Mouse (Mus musculus) brain, embryonic 14.5 days (tissue): ENCODE results near the gene Gm49369.

Source experiments
- CTCF ChIP-seq: fragments of 200-500 bp; IDR thresholded peaks from 2 replicates; pipeline ENCODE4 v1.5.1; 2012; ENCODE audit warnings: inconsistent platforms, mild to moderate bottlenecking, moderate library complexity, borderline replicate concordance; ENCODE audit not compliant: insufficient read depth, insufficient read length; ENCODE audit errors: extremely low read depth
- POLR2A ChIP-seq: fragments of 200-500 bp; IDR thresholded peaks from 2 replicates; pipeline ENCODE4 v1.6.1; 2012; ENCODE audit warnings: mild to moderate bottlenecking, inconsistent platforms, borderline replicate concordance; ENCODE audit not compliant: poor library complexity, insufficient read depth, insufficient read length, severe bottlenecking; ENCODE audit errors: extremely low read depth

DNA sequence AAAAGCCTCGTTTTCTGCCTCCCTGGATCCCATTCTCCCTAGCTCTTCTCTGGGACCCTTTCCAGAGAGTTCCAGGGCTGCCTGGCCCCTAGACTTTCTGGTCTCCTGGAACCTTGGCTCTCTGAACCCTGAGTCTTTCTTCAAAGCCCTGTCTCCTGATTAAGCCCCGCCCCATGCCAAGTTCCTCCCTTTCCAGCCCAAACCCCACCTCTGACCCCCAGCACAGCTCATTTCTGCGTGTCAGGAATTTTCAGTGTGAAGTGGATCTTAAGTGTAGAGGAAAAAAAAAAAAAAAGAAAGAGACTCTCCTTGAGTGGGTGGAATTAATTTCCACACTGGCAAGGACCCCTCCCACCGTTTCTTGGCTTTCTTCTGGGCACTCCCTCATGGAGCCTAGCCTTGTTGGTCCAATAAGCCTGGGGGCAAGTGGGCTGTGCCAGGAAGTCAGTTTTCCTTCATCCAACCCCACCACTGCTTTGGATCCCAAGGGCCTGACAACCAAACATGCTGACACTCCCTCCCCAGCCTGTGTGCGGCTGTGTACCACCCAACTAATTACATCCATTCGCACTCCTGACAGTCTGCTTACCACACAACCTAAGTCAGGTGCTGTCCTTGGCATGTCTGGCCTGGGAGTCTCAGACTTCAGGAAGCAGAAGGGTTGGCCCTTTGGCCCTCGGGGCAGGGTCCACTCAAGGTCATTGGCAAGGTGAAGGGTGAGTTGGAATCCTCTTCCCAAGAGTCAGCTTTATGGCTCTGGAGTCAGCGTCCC is 8.6 kb downstream of the Gm49369 start, which contains the start of gene Ifitm10:
- TF ChIP-seq CTCF: no peak
- TF ChIP-seq POLR2A: no peak
